Comparison of ENCODE assay signal across 9 mouse cellular contexts in the genomic region with DNA sequence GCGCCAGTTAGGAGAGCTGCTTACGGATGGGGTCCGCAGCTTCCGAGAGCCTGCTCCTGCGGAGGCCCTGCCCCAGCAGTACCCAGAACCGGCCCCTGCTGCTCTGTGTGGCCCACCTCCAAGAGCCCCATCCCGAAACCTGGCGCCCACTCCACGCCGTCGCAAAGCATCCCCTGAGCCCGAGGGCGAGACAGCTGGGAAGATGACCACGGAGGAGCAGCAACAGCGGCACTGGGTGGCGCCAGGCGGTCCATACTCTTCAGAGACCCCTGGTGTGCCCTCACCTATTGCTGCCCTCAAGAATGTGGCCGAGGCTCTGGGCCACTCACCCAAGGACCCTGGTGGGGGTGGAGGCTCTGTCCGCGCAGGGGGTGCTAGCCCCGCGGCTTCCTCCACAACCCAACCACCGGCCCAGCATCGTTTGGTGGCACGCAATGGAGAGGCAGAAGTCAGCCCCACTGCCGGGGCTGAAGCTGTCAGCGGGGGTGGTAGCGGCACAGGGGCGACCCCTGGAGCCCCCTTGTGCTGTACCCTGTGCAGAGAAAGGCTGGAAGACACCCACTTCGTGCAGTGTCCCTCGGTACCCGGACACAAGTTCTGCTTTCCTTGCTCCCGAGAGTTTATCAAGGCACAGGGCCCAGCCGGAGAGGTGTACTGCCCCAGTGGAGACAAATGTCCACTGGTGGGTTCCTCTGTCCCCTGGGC. TPM values are rescaled to one million over a fixed set of nuclear protein-coding genes. Genes with fewer than 3 reads are reported as not detected.
DNase-seq lines count a peak whose midpoint lies in the region; ATAC-seq and TF ChIP-seq lines count a peak whose summit lies in the region.
"Had no signal": no experiment of that assay in that cellular context is flagged by ENCODE, and none has a peak within 500 bp of the region (broad histone marks: within the 10 kb centered on the region; RNA-seq: fewer than 3 reads in every experiment).

No protein-coding gene starts in this region.

- no peak for DNase-seq in heart, postnatal 0 days (ENCODE audit: low spot score)
- DNase-seq in heart, adult 9 months (ENCODE audit: low spot score in 2 of 2): no peak
- no peak for DNase-seq in intestine, embryonic 14.5 days (ENCODE audit: low spot score)
- no peak for DNase-seq in frontal cortex, postnatal 25 days (ENCODE audit: low spot score in 2 of 2)
- DNase-seq in urinary bladder, postnatal 25 days (ENCODE audit: low spot score): no peak
- DNase-seq in spleen, postnatal 10 days (ENCODE audit: low spot score in 2 of 2): no peak

- peak overlapping the region; percentile 76 for H3ac ChIP-seq in myocyte (ENCODE audit: control insufficient read depth, insufficient read length)

- H3K9ac ChIP-seq in heart, postnatal 0 days (replicated peaks; ENCODE audit: low read depth, low read length): no peak overlapping the region
- H3K9ac ChIP-seq in embryonic facial prominence, embryonic 12.5 days: peak overlapping the region; percentile 93
- H3K9ac ChIP-seq in intestine, embryonic 14.5 days (ENCODE audit: low read length): peak overlapping the region; percentile 80; the same call in 1 of the 2 replicates

- no peak overlapping the region for H3K27ac ChIP-seq in heart, postnatal 0 days (ENCODE audit: low read depth)
- no peak overlapping the region for H3K27ac ChIP-seq in embryonic facial prominence, embryonic 12.5 days
- no peak overlapping the region for H3K27ac ChIP-seq in intestine, embryonic 14.5 days (ENCODE audit: low read depth)

- H3K36me3 ChIP-seq in heart, postnatal 0 days (replicated peaks; ENCODE audit: control insufficient read depth, insufficient read depth, low read length): 0 out of 2 replicates have a peak, but pooled peaks cover 14% of the 10 kb centered on the region
- peaks cover 31% of the 10 kb centered on the region for H3K36me3 ChIP-seq in embryonic facial prominence, embryonic 12.5 days
- H3K36me3 ChIP-seq in intestine, embryonic 14.5 days (ENCODE audit: control insufficient read depth, insufficient read depth, low read length): peaks cover 27% of the 10 kb centered on the region
- H3K36me3 ChIP-seq in myocyte (ENCODE audit: control insufficient read depth, insufficient read depth): no peaks in the 10 kb centered on the region

- H3K4me2 ChIP-seq in heart, postnatal 0 days (ENCODE audit: low read depth, low read length): peak overlapping the region; percentile 91; the same call in 1 of the 2 replicates
- H3K4me2 ChIP-seq in embryonic facial prominence, embryonic 12.5 days (replicated peaks): peak overlapping the region; percentile 99
- H3K4me2 ChIP-seq in intestine, embryonic 14.5 days (ENCODE audit: low read length): peak overlapping the region; percentile 97
- peak overlapping the region; percentile 76 for H3K4me2 ChIP-seq in myocyte (ENCODE audit: low read depth)

- H3K4me3 ChIP-seq in heart, postnatal 0 days (ENCODE audit: low read depth, low read length): no peak overlapping the region
- H3K4me3 ChIP-seq in embryonic facial prominence, embryonic 12.5 days: peak overlapping the region; percentile 95
- H3K4me3 ChIP-seq in intestine, embryonic 14.5 days (ENCODE audit: low read depth, low read length): peak overlapping the region; percentile 92
- H3K4me3 ChIP-seq in myocyte: peak overlapping the region; percentile 37

- TF ChIP-seq CTCF in heart, postnatal 0 days (IDR thresholded peaks at IDR 0.05; ENCODE audit: low read depth): no peak

- no peak for ATAC-seq in heart, postnatal 0 days (ENCODE audit: insufficient read depth, low read depth)
- no peak for ATAC-seq in embryonic facial prominence, embryonic 12.5 days (ENCODE audit: insufficient number of reproducible peaks, insufficient read depth, low FRiP score, low TSS enrichment)
- no peak for ATAC-seq in intestine, embryonic 14.5 days (replicated peaks; ENCODE audit: low FRiP score, low TSS enrichment, low read depth)

- peaks cover 17% of the 10 kb centered on the region for H3K79me2 ChIP-seq in myocyte (ENCODE audit: control insufficient read depth, insufficient read depth)

- H3K27me3 ChIP-seq in heart, postnatal 0 days (ENCODE audit: control insufficient read depth, insufficient read depth, low read length): no peaks in the 10 kb centered on the region
- no peaks in the 10 kb centered on the region for H3K27me3 ChIP-seq in embryonic facial prominence, embryonic 12.5 days
- H3K27me3 ChIP-seq in intestine, embryonic 14.5 days (replicated peaks; ENCODE audit: control insufficient read depth, insufficient read depth, low read length): no peaks in the 10 kb centered on the region
- no peaks in the 10 kb centered on the region for H3K27me3 ChIP-seq in myocyte (ENCODE audit: control insufficient read depth, insufficient read depth, insufficient read length)

- TF ChIP-seq POLR2A in myocyte (IDR thresholded peaks at IDR 0.05; ENCODE audit: insufficient read length, low read depth): no peak

- H3K4me1 ChIP-seq in heart, postnatal 0 days (ENCODE audit: control insufficient read depth, insufficient read depth): peaks cover 14% of the 10 kb centered on the region
- H3K4me1 ChIP-seq in embryonic facial prominence, embryonic 12.5 days: peaks cover 38% of the 10 kb centered on the region
- peaks cover 41% of the 10 kb centered on the region for H3K4me1 ChIP-seq in intestine, embryonic 14.5 days (replicated peaks; ENCODE audit: control insufficient read depth, insufficient read depth, low read length)

- H3K9me3 ChIP-seq in heart, postnatal 0 days (replicated peaks; ENCODE audit: control insufficient read depth, low read length): no peaks in the 10 kb centered on the region
- no peaks in the 10 kb centered on the region for H3K9me3 ChIP-seq in embryonic facial prominence, embryonic 12.5 days
- no peaks in the 10 kb centered on the region for H3K9me3 ChIP-seq in intestine, embryonic 14.5 days (ENCODE audit: control insufficient read depth, low read length)

- no peak for TF ChIP-seq EP300 in heart, postnatal 0 days (IDR thresholded peaks at IDR 0.05; ENCODE audit: low read depth)

- 85% methylated on average over 34 of the region's 34 CpGs for WGBS in heart, postnatal 0 days
- 81% methylated on average over 34 of the region's 34 CpGs for WGBS in embryonic facial prominence, embryonic 12.5 days
- 79% methylated on average over 34 of the region's 34 CpGs for WGBS in intestine, embryonic 14.5 days

TF ChIP-seq in myocyte, 11 proteins besides CTCF, POLR2A, EP300 and RAD21:
- no peak for TF ChIP-seq CEBPB (IDR thresholded peaks at IDR 0.05; ENCODE audit: insufficient read depth, poor library complexity, severe bottlenecking)
- no peak for TF ChIP-seq TCF3 (IDR thresholded peaks at IDR 0.05; ENCODE audit: insufficient read length, low read depth)
- no peak for TF ChIP-seq POLR2AphosphoS2 (IDR thresholded peaks at IDR 0.05; ENCODE audit: insufficient read length, low read depth)
- no peak for TF ChIP-seq E2F4 (IDR thresholded peaks at IDR 0.05; ENCODE audit: insufficient read depth)
- no peak for TF ChIP-seq MYOG (IDR thresholded peaks at IDR 0.05; ENCODE audit: control insufficient read depth in 1 of 3, insufficient read depth in 1 of 3, insufficient read length in 2 of 3, low read depth in 2 of 3)
- TF ChIP-seq MYOD1 (IDR thresholded peaks at IDR 0.05; ENCODE audit: control insufficient read depth in 1 of 3, insufficient read length in 2 of 3, low read depth in 2 of 3): no peak
- no peak for TF ChIP-seq MAX (IDR thresholded peaks at IDR 0.05; ENCODE audit: low read depth)
- TF ChIP-seq USF1 (IDR thresholded peaks at IDR 0.05; ENCODE audit: low read depth): no peak
- TF ChIP-seq SRF (IDR thresholded peaks at IDR 0.05; ENCODE audit: control insufficient read depth, insufficient read length, low read depth): no peak
- TF ChIP-seq REST (IDR thresholded peaks at IDR 0.05; ENCODE audit: insufficient read depth, insufficient read length): no peak
- no peak for TF ChIP-seq TCF12 (IDR thresholded peaks at IDR 0.05; ENCODE audit: insufficient read depth, poor library complexity, severe bottlenecking)

RNA-seq across cellular contexts. Expression of a gene that starts 1.7 kb away (rescaled TPM):
- total RNA-seq in heart, postnatal 0 days (2014; rRNA removed; ENCODE audit: low replicate concordance): 50.0 and 51.3 TPM in 2 replicates
- polyA plus RNA-seq in heart, postnatal 0 days (2015; fragmentation: Nextera tagmentation; extraction: Ambion mirVana): 7.1 and 7.3 TPM in 2 replicates
- 47.1 and 48.6 TPM in 2 replicates for polyA plus RNA-seq in embryonic facial prominence, embryonic 12.5 days (2016; fragmentation: Nextera tagmentation; extraction: Ambion mirVana)
- 29.5 and 29.6 TPM in 2 replicates for polyA plus RNA-seq in intestine, embryonic 14.5 days (2014; fragmentation: Nextera tagmentation; extraction: Ambion mirVana)
- 27.6 TPM for polyA plus RNA-seq in myocyte (2012; fragmentation: generic; extraction: Trizol)

RNA-seq across cellular contexts. Expression of a gene that starts 14.5 kb away (rescaled TPM):
- total RNA-seq in heart, postnatal 0 days (2014; rRNA removed; ENCODE audit: low replicate concordance): 0.08 and 0.34 TPM in 2 replicates
- 0.79 and 1.2 TPM in 2 replicates for polyA plus RNA-seq in heart, postnatal 0 days (2015; fragmentation: Nextera tagmentation; extraction: Ambion mirVana)
- 7.7 and 9.8 TPM in 2 replicates for polyA plus RNA-seq in embryonic facial prominence, embryonic 12.5 days (2016; fragmentation: Nextera tagmentation; extraction: Ambion mirVana)
- 2.8 and 3.2 TPM in 2 replicates for polyA plus RNA-seq in intestine, embryonic 14.5 days (2014; fragmentation: Nextera tagmentation; extraction: Ambion mirVana)
- polyA plus RNA-seq in myocyte (2012; fragmentation: generic; extraction: Trizol): 10.4 TPM

RNA-seq across cellular contexts. Expression of a gene that starts 17.8 kb away (rescaled TPM):
- total RNA-seq in heart, postnatal 0 days (2014; rRNA removed; ENCODE audit: low replicate concordance): not detected in 2 replicates
- polyA plus RNA-seq in heart, postnatal 0 days (2015; fragmentation: Nextera tagmentation; extraction: Ambion mirVana): 0.11 TPM in 1 of 2 replicates, not detected in the other
- 0.13 and 0.18 TPM in 2 replicates for polyA plus RNA-seq in embryonic facial prominence, embryonic 12.5 days (2016; fragmentation: Nextera tagmentation; extraction: Ambion mirVana)
- polyA plus RNA-seq in intestine, embryonic 14.5 days (2014; fragmentation: Nextera tagmentation; extraction: Ambion mirVana): 21.6 and 21.9 TPM in 2 replicates
- polyA plus RNA-seq in myocyte (2012; fragmentation: generic; extraction: Trizol): 0.12 TPM

RNA-seq across cellular contexts. Expression of a gene that starts 18.4 kb away (rescaled TPM):
- not detected in 2 replicates for total RNA-seq in heart, postnatal 0 days (2014; rRNA removed; ENCODE audit: low replicate concordance)
- not detected in 2 replicates for polyA plus RNA-seq in heart, postnatal 0 days (2015; fragmentation: Nextera tagmentation; extraction: Ambion mirVana)
- not detected in 2 replicates for polyA plus RNA-seq in embryonic facial prominence, embryonic 12.5 days (2016; fragmentation: Nextera tagmentation; extraction: Ambion mirVana)
- not detected in 2 replicates for polyA plus RNA-seq in intestine, embryonic 14.5 days (2014; fragmentation: Nextera tagmentation; extraction: Ambion mirVana)
- polyA plus RNA-seq in myocyte (2012; fragmentation: generic; extraction: Trizol): not detected
- polyA plus RNA-seq: gonadal fat pad, adult 2 months had no signal

RNA-seq across cellular contexts. Expression of a gene that starts 18.6 kb away (rescaled TPM):
- 68.8 and 72.0 TPM in 2 replicates for total RNA-seq in heart, postnatal 0 days (2014; rRNA removed; ENCODE audit: low replicate concordance)
- polyA plus RNA-seq in heart, postnatal 0 days (2015; fragmentation: Nextera tagmentation; extraction: Ambion mirVana): 14.6 and 16.7 TPM in 2 replicates
- polyA plus RNA-seq in embryonic facial prominence, embryonic 12.5 days (2016; fragmentation: Nextera tagmentation; extraction: Ambion mirVana): 51.8 and 56.5 TPM in 2 replicates
- 23.9 and 26.1 TPM in 2 replicates for polyA plus RNA-seq in intestine, embryonic 14.5 days (2014; fragmentation: Nextera tagmentation; extraction: Ambion mirVana)
- 90.3 TPM for polyA plus RNA-seq in myocyte (2012; fragmentation: generic; extraction: Trizol)

Comparison
In these comparisons a context has a peak if more than half of its experiments do, and no peak if none do; other contexts are left out.
1. RNA of a gene that starts 17.8 kb away (polyA plus RNA-seq): 21.6 to 21.9 TPM in intestine, embryonic 14.5 days; 0.13 to 0.18 TPM in embryonic facial prominence, embryonic 12.5 days, 0.12 TPM in myocyte (single experiment) and 0.11 TPM in heart, postnatal 0 days; every median in the first group is over 10 times any median in the second.
2. Peak in every context shown above with its lines, with median percentiles within 50 percentile points of each other: H3K4me2 ChIP-seq.